Mouse (Mus musculus) cerebellum, postnatal 14 days (tissue): ENCODE data around the gene Stk11.

Experiments
- DNase-seq, 2 experiments: peaks; one replicate each; pipeline ENCODE4 v3.0.0; 2021; ENCODE audit warnings: mixed read lengths in 2 of 2

The Stk11 gene

DNA sequence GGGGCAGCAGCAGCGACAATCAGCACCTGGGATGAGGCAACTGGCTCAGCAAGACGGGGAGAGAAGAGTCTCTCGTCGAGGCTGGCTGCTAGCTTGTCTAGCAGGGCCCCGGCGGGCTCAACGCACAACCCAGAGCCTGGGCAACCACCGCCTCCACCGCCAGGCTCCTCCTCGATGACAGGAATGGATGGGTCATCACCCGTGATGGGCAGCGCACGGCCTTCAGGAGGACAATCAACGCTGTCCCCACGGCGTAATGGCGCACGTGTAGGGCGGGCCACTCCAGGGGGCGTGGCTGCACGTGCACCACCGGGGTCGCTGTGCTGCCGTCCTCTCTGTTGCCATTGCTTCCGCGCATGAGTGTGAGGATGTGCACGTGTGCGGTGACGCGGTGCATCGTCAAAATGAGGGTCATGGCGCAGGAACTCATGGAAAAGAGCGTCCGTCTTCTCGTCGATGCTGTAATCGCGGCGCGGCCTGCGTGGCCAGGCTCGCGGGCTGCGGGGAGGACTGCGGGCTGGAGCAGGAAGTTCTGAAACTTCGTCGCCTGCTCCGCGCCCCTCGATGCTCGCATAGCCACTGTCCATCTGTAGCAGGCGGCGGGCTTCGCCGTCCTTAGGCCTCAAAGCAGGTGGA is 15.8 kb downstream of the Stk11 start:
- peak in 1 of 2 experiments; percentile 54 for DNase-seq

GRCm38 (mm10) chr10:80131952-80132350 is 16.3 kb downstream of the Stk11 start:
- DNase-seq = no peak

GRCm38 (mm10) chr10:80133226-80133849 is 17.7 kb downstream of the Stk11 start:
- DNase-seq = peak; percentile 51 to 67

GRCm38 (mm10) chr10:80134421-80134820 is 18.8 kb downstream of the Stk11 start:
- peak in 1 of 2 experiments; percentile 44 for DNase-seq

- DNase-seq = no peak
Measured at GRCm38 (mm10) chr10:80135161-80135560, 19.6 kb downstream of the Stk11 start.

DNA sequence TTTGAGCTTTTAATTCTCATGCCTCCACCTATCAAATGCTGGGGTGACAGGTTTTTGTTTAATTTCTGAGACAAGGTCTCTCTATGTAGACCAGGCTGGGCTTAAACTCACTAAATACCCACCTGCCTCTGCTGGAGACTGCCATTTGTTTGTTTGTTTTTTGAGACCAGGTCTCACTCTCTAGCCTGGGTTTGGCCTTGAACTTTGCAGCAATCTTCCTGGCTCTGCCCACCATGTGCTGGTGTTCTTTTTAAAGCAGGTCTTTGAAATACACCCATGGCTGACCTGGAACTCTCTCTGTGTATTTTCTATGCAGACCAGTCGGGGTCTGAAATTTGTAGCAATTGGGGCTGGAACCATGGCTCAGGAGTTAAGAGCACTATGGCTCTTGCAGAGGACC is 20.0 kb downstream of the Stk11 start:
- no peak for DNase-seq

GRCm38 (mm10) chr10:80136179-80136951 is 20.8 kb downstream of the Stk11 start:
- DNase-seq = no peak

DNA sequence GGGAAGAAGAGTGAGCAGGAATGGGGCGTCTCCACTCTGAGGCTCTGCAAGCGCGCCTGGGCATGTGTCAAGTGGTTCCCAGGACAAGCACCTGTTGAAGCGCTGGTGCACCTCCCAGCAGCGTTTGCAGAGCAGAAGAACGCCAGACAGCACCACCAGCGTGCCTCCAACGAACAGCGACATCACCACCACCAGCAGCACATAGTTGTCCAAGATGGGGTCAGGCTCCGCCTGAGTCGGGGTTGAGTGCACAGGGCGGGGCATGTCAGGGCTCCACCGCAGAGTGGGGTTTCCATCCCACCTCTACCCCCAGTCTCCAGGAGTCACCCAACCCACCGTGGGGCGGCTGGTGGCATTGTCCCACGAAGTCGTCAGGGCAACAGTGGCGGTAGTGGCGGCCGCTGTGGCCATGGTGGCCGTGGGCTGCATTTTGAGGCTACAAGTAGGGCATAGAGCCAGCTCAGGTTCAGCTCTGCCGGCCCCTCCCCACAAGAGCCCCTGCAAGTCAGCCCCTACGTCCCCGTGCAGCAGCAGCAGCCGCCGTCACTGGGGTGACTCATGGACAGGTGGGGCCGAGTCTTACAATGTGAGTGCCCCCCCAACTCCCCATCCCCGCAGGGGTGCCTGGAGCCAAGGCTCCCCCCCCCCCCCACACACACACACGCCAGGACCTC is 21.5 kb downstream of the Stk11 start:
- DNase-seq = peak; percentile 61 to 79

DNA sequence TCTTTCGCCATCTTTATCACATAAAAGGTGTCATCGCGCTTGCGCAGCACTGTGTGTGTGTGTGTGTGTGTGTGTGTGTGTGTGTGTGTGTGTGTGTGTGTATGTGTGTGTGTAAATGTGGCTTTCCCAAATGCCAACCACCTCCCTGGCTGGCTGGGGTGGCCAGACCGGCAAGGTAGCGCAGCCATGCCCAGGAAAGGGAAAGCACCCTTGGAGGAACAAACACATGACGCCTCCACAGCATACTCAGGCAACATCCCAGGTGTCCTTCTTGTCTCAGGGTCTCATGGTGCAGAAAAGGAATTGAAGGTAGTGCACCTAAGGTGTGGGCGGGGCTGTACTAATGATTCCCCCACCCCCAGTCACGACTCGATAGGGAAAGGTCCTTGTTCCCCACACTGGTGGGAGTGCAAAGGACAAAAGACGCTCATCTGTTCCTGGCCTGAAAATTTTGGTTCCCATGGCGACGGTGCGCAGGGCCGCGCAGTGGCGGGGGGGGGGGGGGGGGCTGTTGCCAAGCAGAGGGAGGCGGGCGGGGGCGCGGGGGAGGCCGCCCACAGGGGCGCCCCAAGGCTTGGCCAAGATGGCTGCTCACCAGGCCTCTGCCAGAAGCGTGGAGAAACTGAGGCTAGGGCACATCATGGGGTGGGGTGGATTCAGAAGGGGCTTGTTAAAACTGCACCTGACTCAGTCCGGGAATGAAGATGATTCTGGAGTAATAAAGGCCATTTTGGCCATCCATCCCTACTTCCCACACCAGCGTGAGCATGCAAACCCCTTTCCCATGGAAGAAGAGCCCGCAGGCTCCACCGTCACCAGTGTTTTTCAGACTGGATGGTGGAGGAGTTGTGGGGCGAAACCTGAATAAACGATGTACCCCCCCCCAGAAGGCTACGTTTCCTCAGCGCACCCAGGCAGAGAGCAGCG is 22.3 kb downstream of the Stk11 start:
- peak; percentile 62 to 68 for DNase-seq

GRCm38 (mm10) chr10:80138553-80139438 is 23.2 kb downstream of the Stk11 start, which contains the start of gene Atp5d:
Gene Atp5d, plus strand, starts transcription at chr10:80138632.
- peak; percentile 82 to 86 for DNase-seq

- peak in 1 of 2 experiments; percentile 18 for DNase-seq
Measured at GRCm38 (mm10) chr10:80139439-80139775, 23.8 kb downstream of the Stk11 start.

GRCm38 (mm10) chr10:80139975-80140665 is 24.5 kb downstream of the Stk11 start:
- DNase-seq = peak in 1 of 2 experiments; percentile 25

DNA sequence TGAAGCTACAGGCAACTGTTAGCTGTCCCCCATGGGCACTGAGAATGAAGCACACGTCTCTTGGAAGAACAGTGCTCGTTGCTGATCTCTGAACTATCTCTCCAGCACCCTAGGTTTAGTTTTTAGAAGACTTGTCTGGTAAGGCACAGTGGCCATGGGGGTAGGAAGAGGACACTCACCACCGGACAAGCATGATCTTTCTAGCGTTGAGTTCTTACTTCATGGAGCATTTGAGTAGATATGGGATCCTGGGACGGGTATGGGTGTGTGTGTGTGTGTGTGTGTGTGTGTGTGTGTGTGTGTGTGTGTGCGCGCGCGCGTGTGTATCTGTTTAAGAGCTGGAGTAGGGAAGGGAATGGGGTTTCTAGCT is 25.0 kb downstream of the Stk11 start, which contains the start of gene Cbarp:
Gene Cbarp (minus strand): TSS at position 170 of the 370 bp plus-strand sequence.
- DNase-seq = no peak

DNA sequence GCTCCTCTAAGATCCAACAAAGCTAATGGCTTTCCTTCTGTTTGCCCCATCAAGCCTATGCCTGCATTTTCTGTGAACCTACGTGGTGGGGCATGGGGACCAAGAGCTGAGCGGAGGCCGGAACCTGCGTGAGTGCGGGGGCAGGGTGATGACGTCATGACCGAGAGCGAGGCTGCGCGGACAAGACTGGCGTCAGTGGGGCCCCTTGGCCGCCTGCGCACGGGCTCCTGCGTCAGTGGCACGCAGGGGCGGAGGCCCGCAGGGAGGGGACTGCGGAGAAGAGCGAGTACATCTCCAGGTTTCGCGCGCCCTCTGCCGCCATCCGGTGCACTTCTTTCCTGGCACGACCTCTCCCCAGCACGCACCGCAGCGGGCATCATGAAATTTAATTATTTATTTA is 25.6 kb downstream of the Stk11 start:
- DNase-seq = peak; percentile 97 to 98

DNA sequence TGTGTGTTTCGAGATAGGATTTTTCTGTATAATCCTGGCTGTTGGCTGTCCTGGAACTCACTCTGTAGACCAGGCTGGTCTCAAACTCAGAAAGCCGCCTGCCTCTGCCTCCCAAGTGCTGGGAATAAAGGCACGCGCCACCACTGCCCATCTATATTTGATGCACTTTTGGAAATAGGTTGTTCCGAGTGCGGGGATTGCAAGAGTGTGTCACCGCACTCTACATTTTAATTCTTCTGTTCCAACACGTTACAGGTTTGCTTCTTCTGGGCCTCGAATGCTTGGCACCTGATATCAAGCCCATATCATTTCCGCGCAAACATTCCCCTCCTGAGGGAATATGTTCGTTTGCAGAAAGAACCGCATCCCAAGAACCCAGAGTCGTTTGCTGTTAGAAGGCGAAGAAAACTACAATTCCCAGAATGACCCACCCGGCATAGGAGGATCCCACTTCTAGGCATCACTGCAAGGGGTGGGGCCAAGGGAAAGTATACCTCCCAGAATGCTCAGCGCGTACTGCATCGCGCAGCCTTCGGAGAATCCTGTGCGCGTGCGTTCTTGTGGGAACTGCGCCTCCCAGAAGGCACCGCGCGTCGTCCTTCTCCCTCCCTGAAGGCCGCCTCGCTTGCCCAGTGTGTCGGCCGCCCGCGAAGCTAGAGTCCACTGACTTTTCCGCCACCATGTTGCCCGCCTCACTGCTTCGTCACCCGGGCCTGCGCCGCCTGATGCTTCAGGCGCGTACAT is 26.4 kb downstream of the Stk11 start:
- DNase-seq = peak; percentile 95 to 96

DNA sequence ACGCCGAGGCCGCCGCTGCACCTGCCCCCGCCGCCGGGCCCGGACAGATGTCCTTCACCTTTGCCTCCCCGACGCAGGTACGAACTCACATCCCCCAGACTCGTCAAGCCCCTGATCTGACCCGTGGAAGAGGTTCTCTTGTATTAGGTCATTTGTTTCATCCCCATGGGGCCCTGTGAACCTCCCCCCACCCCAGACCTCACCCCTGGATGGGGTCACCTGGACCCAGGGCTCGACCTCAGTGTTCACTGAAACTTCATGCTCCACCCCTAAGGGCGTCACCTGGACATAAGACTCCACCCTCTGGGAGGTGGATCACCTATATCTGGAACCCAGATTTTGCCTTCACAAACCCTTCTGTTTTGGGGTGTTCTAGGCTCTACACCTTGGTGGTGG is 26.9 kb downstream of the Stk11 start:
- no peak for DNase-seq

DNA sequence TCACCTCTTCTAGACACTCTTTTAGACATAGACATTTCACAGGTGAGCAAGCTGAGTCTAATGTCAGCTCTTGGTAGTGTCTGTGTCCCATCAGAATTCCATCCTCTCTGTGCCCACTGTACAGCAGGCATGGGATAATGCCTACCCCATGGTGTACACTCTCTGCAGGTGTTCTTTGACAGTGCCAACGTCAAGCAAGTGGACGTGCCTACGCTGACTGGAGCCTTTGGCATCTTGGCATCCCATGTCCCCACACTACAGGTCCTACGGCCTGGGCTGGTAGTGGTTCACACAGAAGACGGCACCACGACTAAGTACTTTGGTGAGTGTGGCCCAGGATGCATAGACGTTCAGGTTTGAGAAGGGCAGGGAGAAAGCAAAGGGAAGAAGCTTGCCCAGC is 28.1 kb downstream of the Stk11 start:
- DNase-seq = peak in 1 of 2 experiments; percentile 34

DNA sequence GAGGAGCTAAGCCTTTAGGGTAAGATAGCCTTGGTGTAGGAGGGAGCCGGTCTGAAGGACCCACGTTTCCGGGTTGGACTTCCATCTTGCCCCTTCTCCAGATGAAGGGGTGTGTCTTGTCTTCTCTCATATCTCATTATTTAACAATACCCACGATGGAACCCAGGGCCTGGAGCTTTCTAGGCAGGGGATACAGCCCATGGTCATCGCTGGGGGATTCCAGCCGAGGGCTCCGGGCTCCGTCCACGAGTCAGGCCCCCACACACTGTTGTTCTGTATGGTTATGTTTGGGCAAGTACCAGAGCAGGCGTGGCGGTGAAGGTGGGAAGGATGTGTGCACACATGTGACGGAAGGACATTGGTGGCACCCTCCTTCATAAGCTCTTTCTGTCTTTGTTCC is 28.6 kb downstream of the Stk11 start:
- peak in 1 of 2 experiments; percentile 16 for DNase-seq
